Mouse (Mus musculus): Measurements from ENCODE around the gene Snapc2. TPM values are rescaled to one million over a fixed set of nuclear protein-coding genes. Genes with fewer than 3 reads are reported as not detected.
"Not testable (repeated sequence)": the region's sequence is repeated elsewhere in the genome, so short reads cannot be mapped to it uniquely, and the experiment has no call there.

Gene Snapc2
- total RNA-seq, 2 experiments from 2014 or later = 11.0 to 12.0 TPM

DNA sequence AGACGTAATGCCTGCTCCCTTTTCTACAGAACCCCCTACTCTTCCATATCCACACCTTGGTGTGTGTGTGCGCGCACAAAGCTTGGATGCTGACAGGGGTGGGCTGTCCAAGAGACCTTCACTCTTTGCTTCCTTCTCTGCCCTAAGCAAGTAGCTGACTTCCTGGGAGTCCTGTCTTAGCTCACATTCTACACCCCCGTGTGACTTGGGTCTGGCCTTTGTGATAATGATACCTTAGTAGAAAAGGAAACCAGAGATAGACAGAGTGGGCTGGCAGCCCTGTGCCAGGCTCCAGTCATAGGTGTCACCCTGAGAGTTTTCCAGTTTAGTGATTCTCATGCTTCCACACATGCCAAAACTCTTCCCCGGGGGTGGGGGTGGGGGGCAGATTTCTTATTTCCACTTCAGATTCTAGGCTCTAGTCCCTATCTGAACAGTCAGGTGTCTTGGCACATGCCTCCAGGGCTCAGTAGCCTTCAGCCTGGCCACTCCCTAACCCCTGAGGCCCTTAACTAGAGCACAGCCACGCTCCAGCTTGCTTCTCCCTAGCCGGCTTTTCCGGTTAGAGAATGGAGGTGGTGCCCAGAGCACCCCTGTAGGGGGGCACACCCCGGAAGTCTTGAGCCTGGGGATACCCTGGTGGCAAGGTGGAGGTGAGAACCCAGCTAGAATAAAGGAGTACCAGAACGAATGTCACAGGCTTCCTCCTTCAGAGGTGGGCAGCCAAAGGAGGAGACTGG, 22.1 kb upstream of the Snapc2 start:
- no peak for DNase-seq
- intact Hi-C loops (cut with DNase I) = no loop called here

DNA sequence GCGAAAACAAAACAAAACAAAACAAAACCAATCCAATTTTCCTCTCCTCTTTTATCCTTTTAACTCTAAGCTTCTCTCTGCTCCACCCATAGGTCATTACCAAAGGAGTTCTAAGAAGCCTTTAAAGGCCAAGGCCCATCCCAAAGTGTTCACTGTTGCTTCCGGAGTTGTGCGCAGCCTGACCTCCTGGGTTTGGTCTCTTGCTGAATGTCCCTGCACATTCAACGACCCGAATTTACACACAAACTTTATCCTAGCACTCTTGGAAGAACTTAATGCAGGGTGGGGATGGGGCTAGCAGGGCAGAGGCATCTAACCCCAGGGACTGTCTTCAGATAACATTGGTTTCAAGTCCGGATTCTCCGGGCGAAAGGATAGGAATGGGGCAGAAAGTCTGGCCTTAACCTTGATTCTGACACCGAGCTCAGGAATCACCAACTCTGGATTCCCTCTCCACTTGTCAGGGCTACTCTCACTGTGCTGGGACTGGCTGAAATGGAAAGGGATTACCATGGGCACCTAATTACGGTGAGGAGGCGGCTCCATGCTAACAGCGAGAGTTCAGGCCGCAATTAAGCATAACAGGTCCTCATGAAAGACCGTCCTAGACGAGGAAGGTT, 15.0 kb upstream of the Snapc2 start:
- intact Hi-C loops (cut with DNase I) = loop anchor here (5.0 kb wide), 1 partner anchor 71 kb away; the partner anchor contains the start of gene Evi5l
- DNase-seq = no peak

DNA sequence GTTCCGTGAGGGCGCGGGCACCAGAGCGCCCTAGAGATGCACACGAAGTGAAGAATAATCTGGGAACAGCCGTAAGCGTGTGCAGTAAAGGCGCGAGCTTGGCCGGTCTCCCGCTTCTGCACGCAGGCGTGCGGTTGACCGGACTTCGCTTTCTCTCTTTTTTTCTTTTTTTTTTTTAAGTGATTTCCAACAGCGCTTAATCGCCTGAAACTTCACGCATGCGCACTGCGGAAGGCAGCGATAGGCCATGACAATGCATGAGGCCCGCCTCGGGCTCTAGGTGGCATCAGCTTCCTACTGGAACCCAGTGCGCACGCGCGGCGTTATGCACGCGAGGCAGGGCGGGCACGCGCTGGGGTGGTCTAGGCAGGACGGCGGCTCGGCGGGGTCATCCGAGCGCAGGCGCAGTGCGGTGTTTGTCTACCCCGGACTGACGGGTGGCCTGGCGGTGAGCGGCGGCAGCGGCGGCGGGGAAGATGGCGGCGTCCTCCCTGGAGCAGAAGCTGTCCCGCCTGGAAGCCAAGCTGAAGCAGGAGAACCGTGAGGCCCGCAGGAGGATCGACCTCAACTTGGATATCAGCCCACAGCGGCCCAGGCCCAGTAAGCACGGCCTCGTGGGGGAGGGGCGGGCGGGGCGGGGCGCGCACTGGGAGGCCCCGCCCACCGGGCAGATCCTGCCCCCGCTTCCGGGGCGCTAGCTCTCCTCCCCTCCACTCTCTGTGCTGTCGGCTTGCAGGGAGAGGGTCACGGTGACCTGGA, 14.3 kb upstream of the Snapc2 start, which contains the start of the genes Map2k7 and Gm49320:
Gene Map2k7 (plus strand): TSS at position 307 of the 759 bp plus-strand sequence.
Gene Gm49320 (plus strand): TSS at position 432 of the 759 bp plus-strand sequence.
- intact Hi-C loops (cut with DNase I) = loop anchor here (5.0 kb wide), 1 partner anchor 71 kb away; the partner anchor contains the start of gene Evi5l
- DNase-seq = peak; percentile 99 to 100

DNA sequence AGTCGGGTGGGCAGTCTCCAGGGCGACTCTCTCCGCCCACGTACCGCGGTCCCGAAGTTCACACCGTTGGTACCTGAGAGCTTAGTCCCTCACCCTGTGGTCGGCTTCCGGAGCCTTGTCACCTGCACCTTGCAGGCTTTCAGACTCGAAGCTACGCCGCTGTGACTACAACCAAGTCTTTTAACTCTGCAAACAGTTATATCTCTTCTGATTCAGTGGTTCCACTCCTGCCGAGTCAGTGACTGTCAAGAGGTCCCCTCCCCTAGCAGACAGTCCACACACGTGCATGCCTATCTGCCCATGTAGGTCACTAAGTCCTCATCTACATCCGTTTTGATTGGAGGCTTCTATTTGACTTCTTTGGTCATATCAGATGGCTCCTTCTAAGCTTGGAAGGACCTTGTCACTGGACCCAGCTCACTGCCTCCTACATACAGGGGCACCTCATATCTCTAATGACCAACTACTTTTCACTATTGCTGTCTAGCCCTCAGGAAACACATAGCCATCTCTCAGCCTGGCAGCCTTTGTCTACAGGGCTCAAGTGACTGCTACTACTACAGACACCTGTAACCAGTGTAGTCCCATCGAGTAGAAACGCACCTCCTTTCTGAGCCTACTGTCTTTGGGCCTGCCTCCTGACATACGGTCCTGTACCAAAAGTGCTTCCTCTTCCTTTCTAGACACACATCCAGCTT, 13.5 kb upstream of the Snapc2 start:
- intact Hi-C loops (cut with DNase I) = loop anchor here (5.0 kb wide), 1 partner anchor 72 kb away; the partner anchor contains the start of gene Evi5l
- DNase-seq = no peak

DNA sequence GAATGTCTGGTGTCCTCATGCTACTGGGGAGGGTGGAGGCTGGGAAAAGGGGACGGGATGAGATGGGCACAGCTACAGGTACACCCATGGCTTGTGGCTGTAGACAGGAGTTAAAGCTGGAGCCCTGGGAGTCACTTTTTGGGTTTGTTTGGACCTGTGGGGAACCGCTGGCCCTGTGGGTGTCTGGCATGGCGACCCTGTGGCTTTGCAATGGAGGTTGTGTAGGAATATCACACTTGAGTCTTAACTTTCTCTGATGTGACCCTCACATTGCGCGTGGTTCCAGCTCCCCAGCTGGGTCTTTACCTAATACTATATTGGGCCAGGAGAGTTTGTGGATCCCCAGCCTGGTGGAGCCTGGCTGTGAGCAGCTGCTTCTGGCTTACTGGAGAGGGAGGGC, 7.8 kb upstream of the Snapc2 start:
- no peak for DNase-seq
- intact Hi-C loops (cut with DNase I) = loop anchor here (5.0 kb wide), 1 partner anchor 127 kb away; no protein-coding TSS in a partner anchor

DNA sequence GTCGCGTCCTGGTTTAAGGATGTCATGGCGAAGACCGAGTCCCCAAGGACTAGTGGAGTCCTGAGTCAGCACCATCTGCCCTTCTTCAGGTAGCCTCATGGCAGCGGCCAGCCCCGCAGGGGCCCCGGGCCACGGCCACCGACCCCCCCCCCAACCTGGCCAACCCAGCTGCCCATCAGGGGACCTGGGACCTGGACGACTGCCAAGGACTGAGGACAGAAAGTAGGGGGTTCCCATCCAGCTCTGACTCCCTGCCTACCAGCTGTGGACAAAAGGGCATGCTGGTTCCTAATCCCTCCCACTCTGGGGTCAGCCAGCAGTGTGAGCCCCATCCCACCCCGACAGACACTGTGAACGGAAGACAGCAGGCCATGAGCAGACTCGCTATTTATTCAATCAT, 7.1 kb upstream of the Snapc2 start:
- DNase-seq = no peak
- intact Hi-C loops (cut with DNase I) = loop anchor here (5.0 kb wide), 1 partner anchor 127 kb away; no protein-coding TSS in a partner anchor

DNA sequence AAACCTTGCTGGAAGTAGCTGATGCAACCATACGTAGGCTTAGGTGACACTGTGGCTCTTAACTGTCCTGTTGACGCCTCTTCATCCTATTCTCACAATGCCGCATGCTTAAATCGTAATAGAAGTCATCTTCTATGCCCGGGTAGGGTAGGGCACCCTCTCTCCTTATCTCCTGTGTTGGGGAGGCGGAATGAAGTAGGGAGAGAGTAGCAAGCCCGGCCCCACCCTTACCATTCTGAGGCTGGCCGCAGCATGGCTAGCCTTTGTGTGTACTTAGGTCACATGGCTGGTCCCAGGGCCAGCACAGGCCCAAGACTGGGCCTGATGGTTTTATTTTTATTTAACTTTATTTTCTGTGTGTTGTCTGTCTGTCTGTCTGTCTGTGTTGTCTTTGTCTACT, 5.6 kb upstream of the Snapc2 start:
- DNase-seq = no peak
- intact Hi-C loops (cut with DNase I) = loop anchor here (5.0 kb wide), 1 partner anchor 125 kb away; no protein-coding TSS in a partner anchor

DNA sequence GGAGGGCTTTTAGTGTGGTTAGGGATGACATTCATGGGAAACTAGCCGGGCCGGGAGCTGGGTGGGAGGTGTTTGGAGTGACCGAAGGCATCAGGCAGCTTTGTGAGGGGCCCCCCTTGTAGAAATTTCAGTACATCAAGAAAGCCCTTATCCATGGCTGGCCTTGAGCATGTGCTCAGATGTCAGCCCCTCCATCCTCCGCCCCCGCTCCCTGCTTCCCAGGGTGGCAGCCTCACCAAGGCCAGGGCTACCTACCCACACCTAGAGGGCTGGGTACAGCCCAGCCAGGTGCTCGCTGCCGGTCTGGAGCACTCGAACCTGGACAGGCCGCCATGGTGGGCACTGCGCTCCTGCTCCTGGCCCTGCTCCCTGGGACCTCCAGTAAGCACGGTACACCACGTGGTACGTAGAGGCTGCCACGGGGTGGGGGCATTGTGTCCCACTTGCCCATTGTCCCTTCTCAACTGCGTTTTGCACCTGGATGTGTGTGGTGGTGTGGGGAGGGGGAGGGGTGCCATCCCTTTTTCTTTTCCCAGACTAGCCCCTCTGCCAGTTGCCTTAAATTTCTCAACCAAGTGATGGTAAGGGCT, 4.8 kb upstream of the Snapc2 start, which contains the start of gene Tgfbr3l:
Gene Tgfbr3l (plus strand): TSS at position 264 of the 590 bp plus-strand sequence.
- intact Hi-C loops (cut with DNase I) = loop anchor here (5.0 kb wide), 1 partner anchor 124 kb away; no protein-coding TSS in a partner anchor
- no peak for DNase-seq

DNA sequence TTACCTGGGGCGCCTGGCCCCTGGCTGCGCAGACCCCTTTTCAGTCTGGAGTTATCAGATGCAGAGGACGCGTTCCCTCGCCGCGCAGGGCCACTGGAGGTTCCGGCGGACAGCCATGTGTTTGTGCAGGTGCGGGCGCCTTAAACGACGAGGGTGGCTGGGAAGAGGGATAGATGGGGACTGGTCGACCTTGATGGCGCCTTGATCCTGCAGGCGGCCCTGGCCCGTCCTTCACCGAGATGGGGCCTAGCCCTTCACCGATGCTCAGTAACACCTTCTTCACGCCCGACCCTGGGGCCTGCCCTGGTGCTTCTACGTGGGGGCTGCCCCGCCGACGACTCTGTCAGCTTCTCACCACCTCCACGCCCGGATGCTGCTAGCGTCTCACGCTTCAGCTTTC, 3.7 kb upstream of the Snapc2 start:
- no peak for DNase-seq
- intact Hi-C loops (cut with DNase I) = loop anchor here (5.0 kb wide), 1 partner anchor 123 kb away; no protein-coding TSS in a partner anchor

DNA sequence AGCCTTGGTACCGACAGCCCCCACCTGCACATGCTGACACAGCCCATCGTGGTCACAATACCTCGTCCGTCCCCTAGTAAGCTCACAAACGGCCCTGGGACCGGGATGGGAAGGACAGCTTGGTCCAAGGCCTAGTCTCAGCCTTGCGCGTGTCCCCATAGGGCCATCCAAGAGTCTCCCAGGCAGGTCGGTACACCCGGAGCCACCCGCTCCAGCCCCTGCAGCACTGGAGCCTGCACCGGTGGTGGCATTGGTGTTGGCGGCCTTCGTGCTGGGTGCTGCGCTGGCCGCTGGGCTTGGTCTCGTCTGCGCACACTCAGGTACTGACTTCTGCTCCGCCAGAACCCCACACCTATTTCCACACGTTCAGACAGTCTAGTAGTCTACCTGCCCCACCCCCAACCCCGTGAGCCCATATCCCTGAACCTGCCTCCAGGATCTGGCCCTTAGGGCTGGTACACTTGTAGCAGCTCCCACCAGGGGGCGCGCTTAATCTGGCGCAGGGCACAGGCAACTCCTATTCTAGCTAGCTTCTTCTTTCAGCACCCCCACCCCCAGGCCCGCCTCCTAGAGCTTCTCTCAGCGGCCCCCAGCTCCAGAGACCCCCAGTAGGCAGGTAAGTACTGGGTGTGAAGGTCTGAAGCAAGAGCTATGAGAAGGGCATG, 2.4 kb upstream of the Snapc2 start:
- intact Hi-C loops (cut with DNase I) = loop anchor here (5.0 kb wide), 1 partner anchor 72 kb away; no protein-coding TSS in a partner anchor
- peak; percentile 77 to 78 for DNase-seq

DNA sequence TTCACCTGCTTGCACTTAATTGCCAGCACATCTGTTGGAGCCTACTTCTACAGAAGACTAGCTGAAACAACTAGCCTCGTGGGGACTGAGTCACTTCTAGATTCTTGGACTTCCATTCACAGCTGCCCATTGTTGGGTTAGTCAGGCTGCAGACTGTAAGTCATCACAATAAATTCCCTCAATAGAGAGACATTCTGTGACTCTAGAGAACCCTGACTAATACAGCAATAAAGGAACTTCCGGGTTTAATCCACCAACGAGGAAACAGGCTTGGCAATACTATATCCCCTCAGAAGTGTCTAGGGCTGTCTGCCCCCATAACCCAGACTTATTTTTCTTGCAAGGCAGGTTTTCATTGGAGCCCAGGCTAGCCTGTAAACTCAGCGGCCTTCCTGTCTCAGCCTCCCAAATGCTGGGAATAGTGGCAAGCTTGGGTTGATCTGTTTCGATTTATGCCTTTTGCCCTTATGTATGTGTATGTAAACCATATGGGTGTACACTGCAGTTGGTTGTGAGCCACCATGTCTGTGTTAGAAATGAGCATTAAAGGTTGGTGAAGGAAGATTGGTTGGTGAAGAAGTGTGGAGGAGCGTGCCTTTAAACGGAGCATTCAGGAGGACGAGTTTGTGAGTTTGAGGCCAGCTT, 642 bp upstream of the Snapc2 start:
- intact Hi-C loops (cut with DNase I) = loop anchor here (5.0 kb wide), 1 partner anchor 70 kb away; no protein-coding TSS in a partner anchor
- no peak for DNase-seq

DNA sequence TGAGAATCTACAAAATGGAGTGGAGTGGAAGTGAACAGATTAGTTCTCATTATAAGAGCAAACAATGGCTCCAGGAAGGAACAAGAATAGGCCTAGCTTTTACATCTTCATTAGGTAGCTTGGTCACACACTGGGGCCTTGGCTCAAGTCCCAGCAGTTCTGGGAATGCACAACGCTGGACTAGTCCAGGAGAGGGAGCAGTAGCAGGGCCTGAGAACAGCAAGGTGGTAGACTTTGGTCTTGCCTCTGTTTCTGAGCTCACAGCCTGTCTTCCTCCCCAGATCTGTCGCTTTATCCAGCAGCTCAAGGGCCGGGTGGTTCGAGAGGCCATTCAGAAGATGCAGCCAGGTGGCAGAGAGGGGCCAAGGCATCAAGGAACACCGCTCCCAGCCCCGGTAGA, 1.1 kb downstream of the Snapc2 start:
- intact Hi-C loops (cut with DNase I) = loop anchor here (5.0 kb wide), 1 partner anchor 68 kb away; no protein-coding TSS in a partner anchor
- DNase-seq = no peak

DNA sequence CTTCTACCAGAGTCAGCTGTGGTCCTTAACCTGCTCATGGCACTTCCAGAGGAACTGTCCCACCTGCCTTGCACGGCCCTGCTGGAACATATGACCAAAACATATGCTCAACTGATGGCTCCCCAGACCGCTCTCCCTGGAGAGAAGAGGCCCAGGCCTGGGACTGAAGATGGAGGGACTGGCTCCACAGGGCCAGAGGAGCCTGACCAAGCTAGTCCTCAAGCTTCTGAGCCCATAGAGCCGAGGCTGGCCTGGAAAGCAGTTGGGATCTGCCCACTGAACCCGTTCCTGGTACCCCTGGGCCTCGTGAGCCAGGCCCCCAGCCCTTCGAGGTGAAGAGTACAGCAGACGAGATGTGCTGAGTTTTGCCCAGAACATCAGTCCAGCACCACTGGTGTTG, 2.6 kb downstream of the Snapc2 start:
- intact Hi-C loops (cut with DNase I) = loop anchor here (5.0 kb wide), 1 partner anchor 113 kb away; no protein-coding TSS in a partner anchor
- DNase-seq = not testable (repeated sequence)

DNA sequence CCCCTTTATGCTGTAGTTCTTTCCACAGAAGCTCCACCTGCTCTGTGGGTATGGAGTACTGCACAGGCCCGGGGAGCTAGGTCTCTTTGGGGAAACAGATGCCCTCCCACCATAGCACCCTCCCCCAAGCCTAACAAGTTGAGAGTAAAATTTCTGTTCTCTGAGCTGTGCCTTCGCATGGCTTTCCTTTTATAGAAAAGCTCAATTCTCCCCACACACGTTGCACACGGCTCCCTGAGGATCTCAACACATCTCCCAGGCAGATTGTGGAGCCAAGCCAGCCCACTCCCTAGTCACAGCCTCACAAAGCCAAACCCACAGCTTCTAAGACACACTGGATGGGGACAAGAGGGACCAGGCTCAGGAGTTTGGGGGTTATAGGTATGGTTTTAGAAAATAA, 4.0 kb downstream of the Snapc2 start:
- intact Hi-C loops (cut with DNase I) = loop anchor here (5.0 kb wide), 1 partner anchor 115 kb away; no protein-coding TSS in a partner anchor
- DNase-seq = no peak

DNA sequence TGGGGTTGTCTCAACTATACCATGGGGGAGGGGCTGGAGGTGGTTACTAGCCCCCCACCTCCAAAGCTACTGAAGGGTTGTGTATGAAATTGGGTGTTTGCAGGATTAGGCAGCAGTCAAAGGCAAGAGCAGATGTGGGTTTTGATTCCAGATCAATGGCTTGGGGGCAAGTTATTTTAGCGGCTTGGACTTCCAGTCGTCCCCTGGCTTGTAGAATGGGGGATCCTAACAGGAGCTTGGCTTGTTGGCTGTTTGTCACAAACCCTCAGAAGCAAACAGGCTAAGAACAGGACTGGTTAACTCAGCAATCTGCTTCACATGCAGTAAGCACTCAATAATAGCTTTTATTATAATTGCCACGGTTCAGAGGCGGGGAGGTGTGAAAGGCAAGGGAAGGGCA, 4.5 kb downstream of the Snapc2 start:
- intact Hi-C loops (cut with DNase I) = loop anchor here (5.0 kb wide), 1 partner anchor 115 kb away; no protein-coding TSS in a partner anchor
- no peak for DNase-seq

DNA sequence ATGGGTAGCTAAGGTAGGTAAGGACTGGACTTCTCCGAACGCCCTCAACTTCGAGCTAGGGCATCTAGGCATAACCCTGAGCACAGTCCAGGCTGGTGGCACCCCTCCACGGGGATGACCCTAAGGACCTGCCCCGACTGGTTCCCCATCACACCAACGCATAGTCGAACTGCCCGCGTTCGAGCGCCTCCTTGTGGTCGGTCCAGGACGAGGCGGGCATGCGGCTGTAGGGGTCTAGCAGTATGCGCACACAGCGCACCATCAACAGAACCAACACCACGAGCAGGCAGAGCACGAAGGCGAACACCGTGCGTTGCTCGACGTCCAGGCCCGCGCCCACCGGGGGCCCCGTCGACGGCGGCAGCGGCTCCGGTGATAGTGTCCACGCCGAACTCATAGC, 5.4 kb downstream of the Snapc2 start:
- peak; percentile 51 to 59 for DNase-seq
- intact Hi-C loops (cut with DNase I) = loop anchor here (5.0 kb wide), 1 partner anchor 116 kb away; no protein-coding TSS in a partner anchor

DNA sequence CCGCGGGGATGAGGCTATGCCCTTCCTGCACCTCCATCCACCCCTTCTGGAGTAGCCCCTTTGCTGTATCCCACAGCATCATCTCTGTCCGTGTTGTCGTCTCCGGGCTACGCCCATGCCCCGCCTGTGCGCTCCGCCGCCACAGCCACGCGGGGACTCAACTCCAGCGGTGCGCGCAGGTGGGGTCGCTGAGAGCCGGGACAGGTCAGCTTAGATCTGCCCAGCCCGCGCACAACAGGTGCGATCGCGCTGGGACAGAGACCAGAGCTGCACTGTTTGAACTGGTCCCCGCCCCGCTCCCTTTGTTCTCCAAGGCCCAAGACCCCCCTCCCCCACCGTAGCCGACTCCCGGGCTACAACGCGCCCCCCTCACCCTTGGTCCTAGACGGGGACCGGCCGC, 5.8 kb downstream of the Snapc2 start:
- intact Hi-C loops (cut with DNase I) = loop anchor here (5.0 kb wide), 1 partner anchor 116 kb away; no protein-coding TSS in a partner anchor
- DNase-seq = no peak

Data from gastrocnemius, postnatal 36 days (tissue).